Mouse (Mus musculus): ENCODE measurements around the gene Zdhhc23. TPM values are rescaled to one million over a fixed set of nuclear protein-coding genes. Genes with fewer than 3 reads are reported as not detected.

The Zdhhc23 gene
- 11.6 TPM for polyA plus RNA-seq (2014; fragmentation: Illumina TruSeq; extraction: RNeasy Lipid Tissue Mini Kit (QIAGEN cat#74804); ENCODE audit: low read depth, low replicate concordance)

DNA sequence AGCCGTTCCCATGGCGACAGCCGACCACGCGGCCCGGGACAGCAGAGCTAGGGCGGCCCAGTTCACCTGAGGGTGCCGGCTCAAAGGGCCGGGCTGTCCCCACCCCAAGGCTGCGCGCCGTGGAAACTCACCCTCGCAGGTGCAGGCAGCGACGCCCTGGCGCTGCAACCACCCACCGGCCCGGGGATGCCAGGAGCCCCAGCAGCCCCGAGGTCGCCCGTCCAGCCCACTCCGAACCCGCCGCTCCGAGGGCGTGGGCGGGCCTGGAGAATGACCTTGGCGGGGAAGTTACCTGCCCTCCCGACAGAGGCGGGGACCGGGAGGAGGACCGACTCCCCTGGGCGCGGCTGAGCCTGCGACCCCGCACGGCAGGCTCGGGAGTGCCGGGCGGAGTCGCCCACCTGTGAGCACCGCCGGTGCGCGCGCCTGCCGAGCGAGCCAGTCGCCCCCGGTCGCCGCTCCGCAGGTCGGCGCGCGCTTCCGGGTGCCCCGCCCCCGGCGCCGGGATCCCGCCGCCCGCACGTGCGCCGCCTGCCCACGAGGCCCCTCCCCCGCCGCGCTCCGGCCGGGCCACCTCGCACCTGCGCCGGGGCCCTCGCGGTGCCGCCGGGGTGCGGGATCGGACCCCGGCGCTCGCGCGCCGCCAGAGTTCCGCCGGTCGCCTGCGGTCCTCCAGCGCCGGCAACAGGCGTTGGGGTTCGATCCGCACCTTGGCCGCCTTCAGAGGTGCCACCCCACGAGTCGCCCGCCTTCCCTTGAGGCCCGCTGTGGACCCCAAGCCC, at the start of gene Zdhhc23:
Gene Zdhhc23, minus strand, starts transcription at position 464 of the 782 bp plus-strand sequence.

DNA sequence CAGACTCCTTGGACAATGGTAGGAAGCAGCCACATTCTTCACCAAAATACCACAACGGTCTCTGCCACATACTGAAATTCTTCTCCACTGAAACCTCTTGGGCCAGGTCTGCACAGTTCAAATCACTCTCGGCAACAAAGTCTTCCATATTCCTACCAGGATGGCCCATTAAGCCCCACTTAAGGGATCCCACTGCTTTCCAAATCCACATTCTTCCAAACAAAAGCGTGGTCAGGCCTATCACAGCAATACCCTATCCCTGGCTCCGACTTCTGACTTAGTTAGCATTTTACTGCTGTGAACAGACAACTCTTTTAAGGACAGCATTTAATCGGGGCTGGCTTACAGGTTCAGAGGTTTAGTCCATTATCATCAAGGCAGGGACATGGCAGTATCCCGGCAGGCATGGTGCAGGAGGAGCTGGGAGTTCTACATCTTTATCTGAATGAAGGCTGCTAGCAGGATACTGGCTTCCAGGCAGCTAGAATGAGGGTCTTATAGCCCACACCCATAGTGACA, 53.2 kb downstream of the Zdhhc23 start, which contains the start of gene Qtrt2:
Gene Qtrt2, minus strand, starts transcription at position 469 of the 519 bp plus-strand sequence.

Other genes starting within 250 kb of the Zdhhc23 start
- not detected for gene Drd3, start 225.8 kb downstream of the Zdhhc23 start, polyA plus RNA-seq (2014; fragmentation: Illumina TruSeq; extraction: RNeasy Lipid Tissue Mini Kit (QIAGEN cat#74804); ENCODE audit: low read depth, low replicate concordance)
- gene Ccdc191, start 90.0 kb downstream of the Zdhhc23 start, polyA plus RNA-seq (2014; fragmentation: Illumina TruSeq; extraction: RNeasy Lipid Tissue Mini Kit (QIAGEN cat#74804); ENCODE audit: low read depth, low replicate concordance) = 9.6 TPM
- gene Qtrt2, start 53.0 kb downstream of the Zdhhc23 start, polyA plus RNA-seq (2014; fragmentation: Illumina TruSeq; extraction: RNeasy Lipid Tissue Mini Kit (QIAGEN cat#74804); ENCODE audit: low read depth, low replicate concordance) = 17.6 TPM
- 18.8 TPM for gene Gramd1c, start 83.6 kb upstream of the Zdhhc23 start, polyA plus RNA-seq (2014; fragmentation: Illumina TruSeq; extraction: RNeasy Lipid Tissue Mini Kit (QIAGEN cat#74804); ENCODE audit: low read depth, low replicate concordance)
- 99.0 TPM for gene Atp6v1a, start 159.9 kb upstream of the Zdhhc23 start, polyA plus RNA-seq (2014; fragmentation: Illumina TruSeq; extraction: RNeasy Lipid Tissue Mini Kit (QIAGEN cat#74804); ENCODE audit: low read depth, low replicate concordance)
- gene Naa50, start 160.0 kb upstream of the Zdhhc23 start, polyA plus RNA-seq (2014; fragmentation: Illumina TruSeq; extraction: RNeasy Lipid Tissue Mini Kit (QIAGEN cat#74804); ENCODE audit: low read depth, low replicate concordance) = 255 TPM
- 79.6 TPM for gene Usf3, start 193.5 kb upstream of the Zdhhc23 start, polyA plus RNA-seq (2014; fragmentation: Illumina TruSeq; extraction: RNeasy Lipid Tissue Mini Kit (QIAGEN cat#74804); ENCODE audit: low read depth, low replicate concordance)

Data from sigmoid colon, adult 10 weeks (tissue).